Mouse (Mus musculus): ENCODE results near the gene Tfb2m.
A peak's percentile ranks its signal among the peaks of the same experiment; 100 is the strongest.

The Tfb2m gene

DNA sequence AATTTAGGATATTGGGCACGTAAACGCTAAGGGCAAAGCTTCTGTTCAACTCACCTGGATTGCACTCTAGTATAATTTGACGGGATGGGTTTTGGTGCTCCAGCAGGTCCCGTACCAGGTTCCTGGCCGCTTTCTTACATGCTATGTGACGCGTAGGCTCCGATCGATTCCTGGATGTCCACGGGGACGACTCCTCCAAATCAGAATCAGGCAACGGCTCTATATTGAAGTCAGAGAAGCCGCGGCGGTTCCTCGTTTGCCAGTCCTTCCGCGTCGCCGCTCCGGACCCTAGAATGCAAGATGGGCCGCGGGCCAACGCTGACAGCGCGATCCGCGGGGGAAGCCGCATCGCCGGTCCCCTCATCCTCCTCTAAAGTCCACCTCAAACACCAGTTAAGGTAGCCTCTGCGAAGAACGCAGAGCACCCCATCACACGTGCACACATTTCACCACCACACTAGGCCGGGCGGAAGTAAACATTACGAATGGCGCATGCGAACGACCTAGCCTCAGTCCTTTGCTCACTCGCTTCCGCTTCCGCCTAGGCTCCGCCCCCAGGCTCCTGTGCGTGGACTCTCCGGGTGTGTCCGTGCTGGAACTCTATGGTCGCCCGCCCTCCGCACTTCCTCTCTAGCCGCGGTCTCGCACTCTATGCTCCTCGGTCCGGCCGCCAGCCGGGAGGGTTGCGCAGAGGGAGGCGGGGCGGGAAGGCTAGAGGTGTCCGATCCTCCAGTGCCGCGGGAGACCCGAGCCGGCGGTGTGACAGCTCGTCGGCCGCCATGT, at the start of gene Tfb2m, which contains the start of gene Cnst:
TSS of gene Tfb2m (minus strand) at position 500 of the 783 bp plus-strand sequence.
TSS of gene Cnst (plus strand) at position 603 of the 783 bp plus-strand sequence.
- DNase-seq (ENCODE audit: low spot score), result peak; percentile 98

DNA sequence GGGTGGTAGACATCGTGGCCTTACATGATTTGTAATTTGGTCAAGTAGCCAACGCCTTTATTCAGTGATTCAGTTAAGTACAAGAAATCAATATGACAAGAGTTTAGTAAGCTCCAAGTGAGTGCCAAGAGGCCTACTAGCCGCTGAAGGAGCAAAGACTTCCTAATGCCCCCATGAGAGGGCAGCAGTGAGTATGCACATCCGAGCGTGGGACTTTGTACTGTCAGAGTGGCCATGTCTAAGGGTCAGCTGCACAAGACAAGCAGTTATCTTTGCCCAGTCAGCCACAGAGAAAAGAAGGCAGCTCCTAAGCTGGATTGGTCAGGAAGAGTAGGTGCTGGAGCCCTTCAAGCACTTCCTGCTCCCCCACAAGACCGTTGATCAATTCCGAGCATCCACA, 46.9 kb upstream of the Tfb2m start:
- no peak for DNase-seq (ENCODE audit: low spot score)

DNA sequence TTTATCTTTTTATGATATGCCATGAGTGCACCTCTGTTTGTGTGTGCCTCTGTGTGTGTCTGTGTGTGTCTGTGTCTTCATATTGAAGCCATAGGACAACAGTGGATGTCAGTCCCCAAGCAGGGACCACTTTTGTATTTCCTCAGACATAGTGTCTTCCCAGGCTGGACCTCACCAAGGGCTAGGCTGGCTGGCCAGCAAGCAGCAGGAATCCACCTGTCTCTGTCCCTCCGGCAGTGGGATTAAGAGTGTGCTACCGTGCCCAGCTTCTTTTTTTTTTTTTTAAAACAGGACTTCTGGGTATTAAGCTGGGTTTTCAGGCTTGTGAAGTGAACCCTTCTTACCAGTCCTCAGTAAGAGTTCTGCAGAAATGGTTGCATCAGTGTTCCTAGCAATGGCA, 46.1 kb upstream of the Tfb2m start:
- DNase-seq (ENCODE audit: low spot score), result no peak

DNA sequence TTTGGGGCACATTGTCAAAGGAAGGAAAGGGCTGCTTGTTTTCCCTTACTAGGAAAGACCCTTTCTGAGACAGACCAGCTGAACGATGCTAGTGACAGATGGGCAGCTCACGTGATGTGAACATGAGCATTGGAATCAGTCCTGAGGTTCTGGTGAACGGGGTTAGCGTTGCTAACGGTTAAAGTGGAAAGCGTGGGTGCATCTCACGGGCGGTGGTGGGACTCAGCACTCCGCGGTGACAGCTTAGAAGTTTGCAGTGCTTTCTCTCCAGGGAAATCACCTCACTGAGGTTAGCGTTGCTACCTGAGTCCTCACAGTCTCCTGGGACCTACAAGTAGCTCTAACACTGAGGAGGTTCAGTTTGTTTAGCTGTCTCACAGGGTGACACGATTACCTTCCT, 45.6 kb upstream of the Tfb2m start:
- DNase-seq (ENCODE audit: low spot score), result no peak

DNA sequence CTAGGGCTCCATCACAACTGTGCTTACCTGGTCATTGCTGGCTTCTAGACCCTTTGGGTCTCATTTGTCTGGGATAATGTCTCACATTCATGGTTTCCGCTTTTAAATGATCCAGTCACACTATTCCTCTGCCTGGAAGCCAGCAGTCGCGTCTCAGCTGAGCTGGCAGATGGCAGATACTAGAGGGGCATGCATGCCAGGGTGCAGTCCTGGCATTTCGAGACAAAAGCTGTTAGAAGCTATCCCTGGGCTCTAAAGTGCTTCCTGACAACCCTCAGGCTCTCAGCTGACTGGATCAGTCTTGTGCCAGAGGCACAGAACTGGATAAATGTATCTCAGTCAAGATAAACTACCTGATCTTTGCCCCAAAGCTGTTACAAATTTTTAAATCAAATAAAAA, 42.2 kb upstream of the Tfb2m start:
- DNase-seq (ENCODE audit: low spot score), result no peak

DNA sequence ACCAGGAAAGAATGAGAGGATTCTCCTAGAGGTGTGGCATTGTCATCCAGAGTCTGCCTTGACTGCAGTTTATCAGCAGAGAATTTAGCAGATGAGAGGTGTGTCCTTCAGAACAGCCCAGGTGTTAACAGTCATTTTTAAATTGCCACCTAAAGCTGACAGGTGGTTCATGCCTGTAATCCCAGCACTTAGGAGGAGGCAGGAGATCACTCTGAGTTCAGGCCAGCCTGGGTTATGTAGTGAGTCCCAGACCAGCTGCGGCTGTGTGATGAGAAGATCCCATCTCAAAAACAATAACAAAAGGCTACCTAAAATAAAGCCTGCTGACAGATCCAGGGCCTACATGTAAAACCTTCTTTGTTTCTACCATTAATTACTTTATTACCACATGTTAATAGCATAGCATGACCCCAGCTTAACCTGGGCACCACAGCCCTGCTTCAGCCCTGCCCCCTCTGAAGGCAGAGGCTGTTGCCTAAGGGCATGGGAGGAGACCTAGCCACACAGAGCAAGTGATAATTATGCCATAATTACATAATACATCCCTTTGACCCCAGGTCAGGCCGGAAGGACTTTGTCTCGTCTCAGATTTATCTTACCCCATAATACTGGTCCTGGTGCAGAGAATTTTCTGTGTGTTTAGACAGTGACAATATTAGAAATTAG, 40.5 kb upstream of the Tfb2m start:
- no peak for DNase-seq (ENCODE audit: low spot score)

DNA sequence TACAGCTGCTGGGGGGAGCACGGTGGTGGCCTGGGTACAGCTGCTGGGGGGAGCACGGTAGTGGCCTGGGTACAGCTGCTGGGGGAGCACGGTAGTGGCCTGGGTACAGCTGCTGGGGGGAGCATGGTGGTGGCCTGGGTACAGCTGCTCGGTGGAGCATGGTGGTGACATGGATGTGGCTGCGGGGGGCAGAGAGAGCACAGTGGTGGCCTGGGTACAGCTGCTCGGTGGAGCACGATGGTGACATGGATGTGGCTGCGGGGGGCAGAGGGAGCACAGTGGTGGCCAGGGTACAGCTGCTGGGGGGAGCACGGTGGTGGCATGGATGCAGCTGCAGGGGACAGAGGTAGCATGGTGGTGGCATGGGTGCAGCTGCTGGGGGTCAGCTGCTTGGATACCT, 39.6 kb upstream of the Tfb2m start:
- DNase-seq (ENCODE audit: low spot score), result no peak

DNA sequence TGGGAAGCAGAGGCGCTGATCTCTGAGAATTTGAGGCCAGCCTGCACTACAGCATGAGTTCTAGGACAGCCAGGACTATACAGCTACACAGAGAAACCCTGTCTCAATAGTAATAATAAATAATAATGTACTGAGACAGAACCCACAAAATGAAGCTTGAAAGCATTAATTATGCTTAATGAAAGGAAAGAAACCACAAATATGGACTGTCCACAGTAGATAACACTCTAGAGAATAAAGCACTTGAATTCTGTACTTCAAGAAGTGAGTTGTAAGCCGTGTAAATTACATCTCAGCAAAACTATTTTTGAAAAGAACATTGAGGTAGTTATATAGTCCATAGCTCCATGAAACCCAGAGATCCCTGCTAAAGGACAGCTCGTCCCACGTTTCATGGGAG, 38.2 kb upstream of the Tfb2m start:
- DNase-seq (ENCODE audit: low spot score), result no peak

DNA sequence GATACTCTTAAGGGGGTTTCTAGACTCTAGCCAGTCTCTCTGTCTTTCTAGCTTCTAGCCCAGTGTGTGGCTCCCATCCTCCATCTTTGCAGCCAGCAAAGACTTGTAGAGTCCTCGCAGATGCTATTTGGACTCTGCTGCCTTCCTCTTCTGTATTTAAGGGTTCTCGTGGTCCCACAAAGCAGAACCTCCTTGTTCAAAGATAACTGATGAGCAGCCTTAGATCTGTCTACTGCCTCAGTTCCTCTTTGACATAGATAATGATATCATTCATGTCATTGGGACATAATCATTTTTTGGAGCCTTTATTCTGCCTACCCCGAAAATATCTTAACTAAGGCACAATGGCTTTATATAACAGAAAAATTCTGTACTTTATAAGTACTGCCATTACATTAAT, 37.0 kb upstream of the Tfb2m start:
- DNase-seq (ENCODE audit: low spot score), result no peak

DNA sequence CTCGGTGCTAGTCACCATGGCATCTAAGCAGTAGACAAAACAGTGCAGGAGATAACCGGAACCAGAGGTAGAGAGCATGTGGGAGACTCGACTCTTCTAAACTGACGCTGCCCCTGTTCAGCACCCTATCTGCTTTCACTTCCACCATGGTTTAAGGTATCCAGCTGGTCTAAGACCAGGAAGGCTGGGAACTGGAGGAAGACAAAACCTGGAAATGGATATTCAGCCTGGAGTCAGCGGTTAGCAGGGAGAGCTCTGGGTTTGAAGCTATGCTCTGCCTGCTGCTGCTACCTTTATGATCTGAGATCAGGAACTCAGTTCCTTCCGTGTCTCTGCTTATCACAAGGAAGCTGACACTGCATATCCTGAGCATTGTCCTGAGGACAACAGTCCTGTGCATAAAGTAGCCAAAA, 36.0 kb upstream of the Tfb2m start:
- DNase-seq (ENCODE audit: low spot score), result no peak

DNA sequence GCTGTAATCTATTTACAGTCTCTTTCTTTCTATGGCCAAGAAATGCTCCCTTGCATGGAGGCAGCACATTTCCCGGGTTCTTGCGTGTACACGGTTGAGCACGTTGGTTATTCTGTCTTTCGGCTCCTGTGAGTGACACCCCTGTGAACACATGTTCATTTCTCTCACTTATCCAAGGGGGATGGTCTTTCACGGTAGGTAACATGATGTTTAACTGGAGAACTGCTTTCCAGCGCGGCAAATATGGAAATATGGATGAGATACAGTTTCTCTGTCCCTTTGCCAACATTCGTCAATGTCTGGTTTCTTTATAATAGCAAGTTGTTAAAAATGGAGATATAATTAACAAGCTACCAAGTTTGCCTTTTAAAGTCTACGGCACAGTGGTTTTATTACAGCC, 35.4 kb upstream of the Tfb2m start:
- no peak for DNase-seq (ENCODE audit: low spot score)

DNA sequence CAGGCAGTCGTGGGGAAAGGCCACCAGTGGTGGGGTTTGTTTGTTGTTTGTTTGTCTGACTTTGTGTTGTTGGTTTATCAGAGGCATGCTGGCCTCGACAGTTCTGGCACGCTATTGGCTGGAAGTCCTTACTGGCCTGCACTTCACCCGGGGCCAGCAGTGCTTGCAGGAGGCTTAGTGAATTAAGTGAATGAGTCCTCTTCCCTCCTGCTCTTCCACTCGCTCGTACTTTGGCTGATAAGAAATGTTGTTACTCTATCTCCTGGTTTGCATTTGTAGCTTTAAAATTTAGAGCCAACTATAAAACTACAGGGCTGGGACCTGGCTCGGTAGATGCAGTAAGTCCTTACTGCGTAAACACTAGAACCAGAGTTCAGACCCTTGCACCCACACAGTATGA, 34.1 kb upstream of the Tfb2m start:
- DNase-seq (ENCODE audit: low spot score), result no peak

DNA sequence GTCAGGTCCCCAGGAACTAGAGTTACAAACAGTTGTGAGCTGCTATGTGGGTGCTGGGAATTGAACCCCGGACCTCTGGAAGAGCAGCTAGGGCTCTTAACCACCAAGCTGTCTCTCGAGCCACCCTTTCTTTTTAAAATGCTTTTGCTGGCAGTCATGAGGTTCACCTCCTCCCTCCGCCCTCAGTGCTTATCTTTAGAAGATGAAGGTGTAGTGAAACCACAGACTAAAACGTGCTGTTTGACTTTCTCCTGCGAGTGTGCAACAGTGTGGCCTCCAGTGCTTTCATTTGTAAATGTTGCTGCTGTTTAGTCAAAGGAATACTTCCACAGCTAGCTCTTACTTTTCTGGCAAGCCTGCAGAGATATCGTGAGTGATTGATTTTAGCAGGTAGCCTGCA, 32.6 kb upstream of the Tfb2m start:
- DNase-seq (ENCODE audit: low spot score), result no peak

DNA sequence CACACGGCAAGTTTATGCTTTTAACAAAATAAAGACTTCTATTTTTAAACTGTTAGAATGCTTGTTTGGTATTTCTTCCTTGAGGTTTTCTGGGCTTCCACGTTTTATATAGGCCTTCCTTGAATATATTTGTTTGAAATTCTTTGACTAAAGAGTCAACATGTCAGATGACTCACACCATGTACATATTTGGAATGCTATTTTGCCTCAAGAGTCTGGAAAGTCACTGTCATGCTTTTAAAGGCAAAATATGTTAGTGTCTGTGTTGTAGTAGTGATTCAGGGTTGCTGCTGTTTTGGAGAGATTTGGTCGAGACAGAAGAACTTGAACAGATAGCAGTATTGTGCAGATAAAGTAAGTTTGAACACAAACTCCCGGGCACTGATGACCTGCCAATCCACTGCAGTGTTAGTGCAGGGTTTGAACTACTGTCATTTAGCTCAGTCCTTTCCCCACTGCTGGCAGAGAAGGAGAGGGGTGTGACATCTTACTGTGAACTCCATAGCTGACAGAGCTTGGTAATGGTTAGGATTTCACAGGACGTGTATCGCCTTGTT, 27.7 kb upstream of the Tfb2m start:
- DNase-seq (ENCODE audit: low spot score), result no peak

DNA sequence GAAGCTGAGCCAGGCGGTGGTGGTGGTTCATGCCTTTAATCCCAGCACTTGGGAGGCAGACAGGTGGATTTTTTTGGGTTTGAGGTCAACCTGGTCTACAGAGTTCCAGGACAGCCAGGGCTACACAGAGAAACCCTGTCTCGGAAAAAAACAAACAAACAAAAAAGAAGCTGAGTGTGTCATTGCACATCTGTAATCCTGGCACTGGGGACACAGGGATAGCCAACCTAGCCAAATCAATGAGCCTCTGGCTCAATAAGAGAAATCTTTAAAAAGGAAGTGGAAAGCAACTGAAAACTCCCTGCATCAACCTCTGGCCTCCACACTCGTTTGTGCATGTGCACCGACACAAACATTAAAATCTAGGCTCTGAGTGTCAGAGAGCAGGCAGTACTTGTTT, 25.6 kb upstream of the Tfb2m start:
- no peak for DNase-seq (ENCODE audit: low spot score)

DNA sequence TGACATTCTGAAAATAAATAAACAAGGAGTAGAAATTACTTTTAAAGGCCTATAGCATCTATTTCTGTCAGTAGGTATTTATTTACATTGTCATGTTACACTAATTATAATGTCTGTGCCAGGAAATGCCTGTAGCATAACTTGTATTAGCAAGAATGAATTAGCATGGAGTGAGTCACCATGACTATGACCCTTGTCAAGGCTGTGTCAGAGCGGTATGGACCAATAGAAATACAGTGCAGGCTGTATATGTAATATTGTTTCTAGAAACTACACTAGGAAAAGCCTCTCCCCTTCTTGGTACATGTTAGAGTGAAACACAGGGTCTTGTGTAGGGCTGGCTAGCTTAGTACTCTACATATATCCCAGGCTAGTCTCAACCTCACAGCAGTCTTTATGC, 24.4 kb upstream of the Tfb2m start:
- no peak for DNase-seq (ENCODE audit: low spot score)

DNA sequence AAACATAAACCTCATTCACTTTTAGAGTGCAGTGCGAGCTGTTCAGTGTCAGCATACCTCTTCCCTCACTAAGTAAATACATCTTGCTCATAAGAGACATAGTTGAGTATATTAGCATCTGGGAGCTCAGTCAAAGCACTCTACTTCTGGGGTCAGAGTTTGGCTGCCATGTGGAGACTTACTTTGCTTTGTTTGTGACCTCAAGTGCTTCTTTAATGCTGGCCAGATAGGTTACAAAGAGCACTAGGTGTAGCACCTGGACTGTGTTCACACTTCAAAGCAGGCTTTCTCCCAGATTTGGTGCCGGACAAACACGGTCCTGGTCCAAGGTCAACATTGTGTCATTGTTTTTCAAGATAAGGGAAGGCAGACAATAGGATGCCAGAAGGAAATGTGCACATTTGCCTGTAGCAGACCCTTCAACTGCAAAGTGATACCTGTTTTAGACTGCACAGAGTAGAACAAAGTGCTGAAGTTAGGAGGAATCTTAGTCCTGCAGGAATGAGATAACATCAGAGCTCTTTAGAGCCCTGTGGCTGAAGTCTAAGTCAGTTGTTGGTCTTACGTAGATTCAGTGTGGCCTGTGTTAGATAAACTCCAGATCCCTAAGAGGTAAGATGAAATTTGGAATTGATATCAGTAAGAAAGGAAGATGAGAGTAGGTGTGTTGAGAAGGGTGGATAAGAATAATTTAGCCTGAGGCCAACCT, 22.8 kb upstream of the Tfb2m start:
- DNase-seq (ENCODE audit: low spot score), result no peak

DNA sequence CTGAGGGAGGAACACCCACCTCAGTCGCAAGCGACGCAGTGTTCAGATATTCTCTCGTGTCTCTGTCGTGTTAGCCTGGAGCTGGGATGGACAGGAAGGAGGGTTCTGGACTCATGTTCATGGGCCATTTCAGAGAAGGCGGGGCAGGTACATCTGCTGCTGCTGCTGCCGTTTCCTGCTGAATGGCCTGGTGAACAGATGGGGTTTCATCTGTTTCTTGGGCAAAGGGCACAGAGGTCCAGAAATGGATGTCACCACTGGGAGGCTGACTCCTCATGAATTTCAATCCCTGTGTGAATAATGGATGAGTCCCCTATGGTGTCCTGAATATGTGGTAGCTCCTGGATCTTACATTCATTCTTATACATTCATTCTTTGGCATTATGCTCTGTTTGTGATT, 21.5 kb upstream of the Tfb2m start:
- DNase-seq (ENCODE audit: low spot score), result no peak

DNA sequence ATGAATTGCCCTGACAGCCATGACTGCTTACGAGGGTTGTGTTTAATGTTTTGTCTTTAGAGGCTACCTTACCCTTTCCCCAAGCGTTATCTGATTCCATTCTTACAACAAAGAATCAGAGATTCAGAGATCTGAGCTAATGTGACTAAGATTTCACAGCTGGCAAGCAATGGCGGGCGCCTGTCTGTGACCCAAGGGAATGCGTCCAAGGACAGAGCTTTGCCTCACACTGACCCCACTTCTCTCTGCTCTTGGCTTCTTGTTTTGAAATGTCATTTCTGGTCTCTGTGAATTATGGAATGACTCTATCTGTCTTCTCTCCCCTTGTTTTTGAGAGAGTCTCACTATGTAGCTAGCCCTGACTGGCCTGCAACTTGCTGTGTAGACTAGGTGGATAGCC, 17.9 kb upstream of the Tfb2m start:
- DNase-seq (ENCODE audit: low spot score), result no peak

DNA sequence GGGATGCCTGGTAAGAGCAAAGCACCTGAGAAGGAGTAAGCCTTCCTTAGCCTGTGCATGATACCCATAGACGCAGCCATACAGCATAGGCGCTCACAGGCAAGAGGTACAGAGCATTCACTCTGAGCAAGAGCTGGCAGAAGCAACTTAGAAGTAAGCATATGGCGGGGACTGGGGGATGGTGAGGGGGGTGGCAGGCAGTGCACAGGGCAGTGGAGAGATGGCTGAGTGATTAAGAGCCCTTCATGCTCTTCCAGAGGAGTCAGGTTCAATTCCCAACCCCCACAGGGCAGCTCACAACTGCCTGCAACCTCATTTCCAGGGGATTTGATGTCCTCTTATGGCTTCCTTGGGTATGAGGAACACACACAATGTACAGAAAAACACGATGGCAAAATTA, 17.1 kb upstream of the Tfb2m start:
- DNase-seq (ENCODE audit: low spot score), result no peak

DNA sequence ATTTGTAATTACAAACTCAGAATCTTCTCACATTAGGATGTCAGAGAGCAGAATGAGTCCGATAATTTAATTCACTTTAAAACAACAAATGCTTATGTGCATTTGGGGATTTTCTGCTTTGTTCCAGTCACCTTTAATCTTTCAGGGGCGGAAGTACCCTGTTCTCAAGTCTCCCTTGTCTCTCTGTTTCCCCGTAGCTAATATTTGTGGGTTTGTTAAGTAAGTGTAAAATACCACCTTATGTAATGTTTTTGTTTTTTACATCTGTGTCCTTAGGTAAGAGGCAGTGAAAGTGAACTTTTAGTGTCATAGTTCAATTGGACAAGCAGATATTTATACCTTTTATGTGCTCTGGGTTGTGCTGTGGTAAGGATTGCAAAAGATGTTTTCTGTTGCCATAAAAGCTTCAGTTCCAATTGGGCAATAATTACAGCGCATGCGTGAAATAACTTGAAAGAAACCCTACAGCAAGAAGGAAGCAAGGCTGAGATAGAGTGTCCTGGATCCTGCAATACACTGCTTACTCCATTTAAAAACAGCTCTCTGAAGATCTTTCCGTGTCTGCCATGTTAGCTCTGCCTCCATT, 14.9 kb upstream of the Tfb2m start:
- DNase-seq (ENCODE audit: low spot score), result no peak

DNA sequence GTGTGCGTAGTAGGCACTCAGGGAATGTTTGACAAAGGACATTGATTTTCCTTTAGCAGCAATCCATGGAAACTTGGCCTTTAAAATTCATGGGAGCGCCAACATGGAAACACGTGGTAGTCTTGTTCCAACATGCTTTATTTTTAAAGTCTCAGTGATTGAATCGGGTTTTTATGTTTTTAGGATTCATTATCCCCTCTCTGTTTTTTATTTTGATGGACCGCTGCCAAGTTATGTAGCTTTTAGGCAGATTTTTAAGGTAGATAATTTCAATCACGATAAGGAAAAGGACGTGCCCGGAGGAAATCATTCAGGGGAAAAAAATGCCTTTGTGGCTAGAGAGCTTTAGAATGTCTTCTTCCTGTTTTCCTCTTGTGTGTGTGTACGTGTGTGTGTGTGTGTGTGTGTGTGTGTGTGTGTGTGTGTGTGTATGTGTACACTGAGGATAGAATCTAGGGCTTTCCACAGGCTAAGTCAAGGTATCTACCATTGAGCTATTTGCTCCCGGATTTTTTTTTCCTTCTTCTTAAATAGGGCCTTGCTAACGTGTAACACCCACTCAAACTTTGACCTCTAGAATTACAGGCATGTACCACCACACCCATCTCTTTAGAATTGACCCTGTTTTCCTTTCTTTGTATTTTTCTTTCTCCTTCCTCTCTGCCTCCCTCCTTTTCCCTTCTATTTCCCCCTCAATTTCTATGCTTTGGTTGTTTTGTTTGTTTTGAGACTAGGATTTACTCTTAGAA, 13.6 kb upstream of the Tfb2m start:
- DNase-seq (ENCODE audit: low spot score), result no peak
